Comparison of ENCODE assay signal across 8 mouse cellular contexts in the genomic region with DNA sequence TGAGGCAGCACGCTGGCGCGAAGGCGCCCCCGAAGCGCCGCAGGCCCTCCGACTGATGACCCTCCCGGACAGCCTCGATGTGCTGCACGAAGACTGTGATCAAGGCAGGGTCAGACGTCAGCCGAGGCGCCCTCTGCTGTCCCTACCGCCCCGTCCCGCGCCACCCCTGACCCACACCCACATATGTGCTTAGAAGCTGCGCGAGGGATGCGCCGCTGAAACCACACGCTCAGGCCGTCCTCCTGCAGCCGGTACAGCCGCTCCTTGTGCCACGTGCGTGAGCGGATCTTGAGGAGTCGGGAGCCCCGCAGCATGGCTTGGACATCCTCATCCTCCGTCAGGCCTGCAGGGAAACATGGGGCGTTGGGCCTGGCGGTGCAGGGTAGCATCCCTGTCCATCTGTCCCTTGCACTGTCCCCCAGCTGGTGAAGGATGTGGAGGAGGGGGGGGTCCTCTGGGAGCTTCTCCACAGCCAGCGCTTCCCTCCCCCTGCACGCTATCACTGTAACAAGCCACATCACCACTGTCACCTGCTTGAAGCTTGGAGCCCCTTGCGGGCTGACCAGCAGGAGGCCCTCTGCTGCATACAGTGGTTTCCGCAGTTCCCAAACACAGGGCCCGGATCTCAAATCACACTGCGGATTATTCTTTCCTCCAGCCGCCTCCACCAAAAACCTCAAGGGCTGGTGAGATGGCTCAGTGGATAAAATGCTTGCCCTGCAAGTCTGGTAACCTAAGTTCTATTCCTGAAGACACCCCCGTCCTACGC. TPM values are rescaled to one million over a fixed set of nuclear protein-coding genes. Genes with fewer than 3 reads are reported as not detected.
DNase-seq lines count a peak whose midpoint lies in the region; ATAC-seq lines count a peak whose summit lies in the region.

No protein-coding gene starts in this region.

- H3K27me3 ChIP-seq in heart, embryonic 10.5 days (ENCODE audit: insufficient read depth, poor library complexity, severe bottlenecking): peaks cover 63% of the 10 kb centered on the region
- H3K27me3 ChIP-seq in embryonic facial prominence, embryonic 14.5 days (replicated peaks; ENCODE audit: control insufficient read depth, insufficient read depth, low read length): peaks cover 31% of the 10 kb centered on the region
- H3K27me3 ChIP-seq in limb, embryonic 13.5 days: peaks cover 53% of the 10 kb centered on the region

- H3K4me3 ChIP-seq in heart, embryonic 10.5 days: peak overlapping the region; percentile 59
- H3K4me3 ChIP-seq in embryonic facial prominence, embryonic 14.5 days (ENCODE audit: low read depth, low read length): peak overlapping the region; percentile 29
- peak overlapping the region; percentile 36 for H3K4me3 ChIP-seq in limb, embryonic 13.5 days

- WGBS in heart, embryonic 10.5 days: 1% methylated on average over 43 of the region's 43 CpGs
- 5% methylated on average over 32 of the region's 43 CpGs for WGBS in embryonic facial prominence, embryonic 14.5 days
- under 1% methylated on average over 42 of the region's 43 CpGs for WGBS in limb, embryonic 13.5 days

- peak; percentile 70 for ATAC-seq in embryonic facial prominence, embryonic 14.5 days (ENCODE audit: low read depth)
- peak; percentile 49 for ATAC-seq in limb, embryonic 13.5 days (ENCODE audit: low FRiP score, low read depth)

- H3K27ac ChIP-seq in heart, embryonic 10.5 days: peak overlapping the region; percentile 72
- no peak overlapping the region for H3K27ac ChIP-seq in embryonic facial prominence, embryonic 14.5 days (replicated peaks; ENCODE audit: low read depth, low read length)
- H3K27ac ChIP-seq in limb, embryonic 13.5 days: no peak overlapping the region

- H3K4me2 ChIP-seq in embryonic facial prominence, embryonic 14.5 days (ENCODE audit: low read depth, low read length): peak overlapping the region; percentile 54
- H3K4me2 ChIP-seq in limb, embryonic 13.5 days (replicated peaks): peak overlapping the region; percentile 59

- H3K36me3 ChIP-seq in heart, embryonic 10.5 days: peaks cover 6% of the 10 kb centered on the region; the same call in 1 of the 2 replicates
- H3K36me3 ChIP-seq in embryonic facial prominence, embryonic 14.5 days (ENCODE audit: control insufficient read depth, insufficient read depth, low read length): no peaks in the 10 kb centered on the region
- no peaks in the 10 kb centered on the region for H3K36me3 ChIP-seq in limb, embryonic 13.5 days

- H3K9me3 ChIP-seq in heart, embryonic 10.5 days: no peaks in the 10 kb centered on the region
- H3K9me3 ChIP-seq in embryonic facial prominence, embryonic 14.5 days (ENCODE audit: control insufficient read depth, low read length): no peaks in the 10 kb centered on the region
- H3K9me3 ChIP-seq in limb, embryonic 13.5 days: 0 out of 2 replicates have a peak, but pooled peaks cover 3% of the 10 kb centered on the region

- H3K4me1 ChIP-seq in heart, embryonic 10.5 days: peaks cover 22% of the 10 kb centered on the region
- peaks cover 8% of the 10 kb centered on the region for H3K4me1 ChIP-seq in embryonic facial prominence, embryonic 14.5 days (ENCODE audit: control insufficient read depth, insufficient read depth, low read length)
- peaks cover 12% of the 10 kb centered on the region for H3K4me1 ChIP-seq in limb, embryonic 13.5 days

- peak; percentile 84 for DNase-seq in heart, embryonic 10.5 days (ENCODE audit: low spot score)
- no peak for DNase-seq in heart, postnatal 4 days
- DNase-seq in CD4-positive helper T cell, adult 2 months (ENCODE audit: low read depth, low spot score): peak; percentile 38
- peak; percentile 45 for DNase-seq in embryonic facial prominence, embryonic 14.5 days (ENCODE audit: low spot score)
- DNase-seq in retina, embryonic 14.5 days (ENCODE audit: low spot score): peak; percentile 52
- DNase-seq in kidney, postnatal 14 days: no peak
- DNase-seq in urinary bladder, postnatal 4 days (ENCODE audit: low spot score in 2 of 2): no peak

- peak overlapping the region; percentile 40; the same call in 1 of the 2 replicates for H3K9ac ChIP-seq in embryonic facial prominence, embryonic 14.5 days (ENCODE audit: low read depth, low read length)
- peak overlapping the region; percentile 46 for H3K9ac ChIP-seq in limb, embryonic 13.5 days

RNA-seq across cellular contexts. Expression of a gene that starts 21.0 kb away (rescaled TPM):
- polyA plus RNA-seq in heart, embryonic 10.5 days (2016; fragmentation: Nextera tagmentation; extraction: Ambion mirVana): 3.6 and 4.8 TPM in 2 replicates
- 10 to 100 TPM; 28.0 to 34.8 TPM for total RNA-seq in heart, postnatal 4 days (2021)
- 3.0 and 3.2 TPM in 2 replicates for polyA plus RNA-seq in embryonic facial prominence, embryonic 14.5 days (2014; fragmentation: Nextera tagmentation; extraction: Ambion mirVana)
- polyA plus RNA-seq in limb, embryonic 13.5 days (2015; fragmentation: Nextera tagmentation; extraction: Ambion mirVana): 4.8 and 5.1 TPM in 2 replicates

RNA-seq across cellular contexts. Expression of a gene that starts 21.0 kb away (rescaled TPM):
- polyA plus RNA-seq in heart, embryonic 10.5 days (2016; fragmentation: Nextera tagmentation; extraction: Ambion mirVana): 9.8 and 10.2 TPM in 2 replicates
- total RNA-seq in heart, postnatal 4 days (2021): 10 to 100 TPM; 25.9 to 29.2 TPM
- polyA plus RNA-seq in embryonic facial prominence, embryonic 14.5 days (2014; fragmentation: Nextera tagmentation; extraction: Ambion mirVana): 15.0 and 21.4 TPM in 2 replicates
- 14.4 and 17.2 TPM in 2 replicates for polyA plus RNA-seq in limb, embryonic 13.5 days (2015; fragmentation: Nextera tagmentation; extraction: Ambion mirVana)

RNA-seq across cellular contexts. Expression of a gene that starts 35.5 kb away (rescaled TPM):
- polyA plus RNA-seq in heart, embryonic 10.5 days (2016; fragmentation: Nextera tagmentation; extraction: Ambion mirVana): 1.8 and 2.8 TPM in 2 replicates
- total RNA-seq in heart, postnatal 4 days (2021): 10 to 100 TPM; 14.8 to 15.7 TPM
- polyA plus RNA-seq in embryonic facial prominence, embryonic 14.5 days (2014; fragmentation: Nextera tagmentation; extraction: Ambion mirVana): 7.3 and 8.9 TPM in 2 replicates
- polyA plus RNA-seq in limb, embryonic 13.5 days (2015; fragmentation: Nextera tagmentation; extraction: Ambion mirVana): 5.1 and 5.6 TPM in 2 replicates

RNA-seq across cellular contexts. Expression of a gene that starts 51.7 kb away (rescaled TPM):
- polyA plus RNA-seq in heart, embryonic 10.5 days (2016; fragmentation: Nextera tagmentation; extraction: Ambion mirVana): 6.5 and 7.9 TPM in 2 replicates
- 1 to 10 TPM; 4.2 to 4.8 TPM for total RNA-seq in heart, postnatal 4 days (2021)
- 6.8 and 9.5 TPM in 2 replicates for polyA plus RNA-seq in embryonic facial prominence, embryonic 14.5 days (2014; fragmentation: Nextera tagmentation; extraction: Ambion mirVana)
- 12.8 and 13.8 TPM in 2 replicates for polyA plus RNA-seq in limb, embryonic 13.5 days (2015; fragmentation: Nextera tagmentation; extraction: Ambion mirVana)

RNA-seq across cellular contexts. Expression of a gene that starts 52.4 kb away (rescaled TPM):
- 113 and 137 TPM in 2 replicates for polyA plus RNA-seq in heart, embryonic 10.5 days (2016; fragmentation: Nextera tagmentation; extraction: Ambion mirVana)
- 10 to 100 TPM; 76.4 to 77.9 TPM for total RNA-seq in heart, postnatal 4 days (2021)
- polyA plus RNA-seq in embryonic facial prominence, embryonic 14.5 days (2014; fragmentation: Nextera tagmentation; extraction: Ambion mirVana): 138 and 153 TPM in 2 replicates
- 197 and 201 TPM in 2 replicates for polyA plus RNA-seq in limb, embryonic 13.5 days (2015; fragmentation: Nextera tagmentation; extraction: Ambion mirVana)

Comparison
In these comparisons a context has a peak if more than half of its experiments do, and no peak if none do; other contexts are left out.
1. DNase-seq: peak in heart, embryonic 10.5 days (single experiment), CD4-positive helper T cell, adult 2 months (single experiment), embryonic facial prominence, embryonic 14.5 days (single experiment) and retina, embryonic 14.5 days (single experiment); none in heart, postnatal 4 days (single experiment), kidney, postnatal 14 days (single experiment) and urinary bladder, postnatal 4 days (0 of 2).
2. Peak in every context shown above with its lines, with median percentiles within 50 percentile points of each other: H3K4me3 ChIP-seq.